Mouse (Mus musculus): ENCODE data around the gene Zfp408. TPM values are rescaled to one million over a fixed set of nuclear protein-coding genes. Genes with fewer than 3 reads are reported as not detected.
"Not testable (repeated sequence)": the region's sequence is repeated elsewhere in the genome, so short reads cannot be mapped to it uniquely, and the experiment has no call there.

Zfp408 gene
- total RNA-seq, 2 experiments from 2014 or later = 3.6 to 7.1 TPM

DNA sequence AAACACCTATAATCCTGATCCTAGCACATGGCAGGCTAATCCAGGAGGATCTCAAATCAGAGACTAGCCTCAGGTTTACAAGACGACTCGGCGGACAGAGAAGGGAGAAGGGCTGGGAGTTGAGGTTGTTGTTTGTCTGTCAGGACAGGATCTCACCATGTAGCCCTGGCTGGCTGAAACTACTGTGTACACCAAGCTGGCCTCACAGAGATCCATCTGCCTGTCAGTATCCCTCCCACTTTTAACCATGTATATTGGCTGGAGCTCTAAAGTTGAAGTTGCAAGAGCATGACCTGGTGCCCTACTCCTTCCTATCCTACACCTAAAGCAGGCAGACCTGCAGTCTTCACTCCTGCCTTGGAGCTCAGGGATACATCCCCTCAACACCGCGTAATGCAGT lies 27.2 kb downstream of the Zfp408 start:
- ATAC-seq (ENCODE audit: poor library complexity, severe bottlenecking) = no peak

DNA sequence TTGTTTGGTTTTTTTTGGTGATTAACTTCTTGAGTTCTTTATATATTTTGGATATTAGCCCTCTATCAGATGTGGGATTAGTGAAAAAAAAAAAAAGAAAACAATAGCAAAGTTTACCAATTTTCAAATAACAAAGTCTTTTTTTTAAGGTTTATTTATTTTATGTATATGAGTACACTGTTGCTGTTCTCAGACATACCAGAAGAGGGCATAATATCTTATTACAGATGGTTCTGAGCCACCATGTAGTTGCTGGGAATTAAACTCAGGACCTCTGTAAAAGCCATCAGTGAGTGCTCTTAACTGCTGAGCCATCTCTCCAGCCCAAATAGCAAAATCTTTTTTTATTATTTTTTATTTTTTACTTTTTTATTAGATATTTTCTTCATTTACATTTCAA lies 40.2 kb downstream of the Zfp408 start:
- not testable (repeated sequence) for ATAC-seq (ENCODE audit: poor library complexity, severe bottlenecking)

GRCm38 (mm10) chr2:91602389-91602788 lies 47.2 kb downstream of the Zfp408 start:
- ATAC-seq (ENCODE audit: poor library complexity, severe bottlenecking) = no peak

GRCm38 (mm10) chr2:91600475-91600874 lies 49.1 kb downstream of the Zfp408 start:
- ATAC-seq (ENCODE audit: poor library complexity, severe bottlenecking) = no peak

Other genes with a start within 250 kb of the Zfp408 start
- gene 1110051M20Rik, start 205.1 kb downstream of the Zfp408 start, total RNA-seq (2015) = 2.0 and 4.2 TPM in 2 replicates
- 1.7 and 3.2 TPM in 2 replicates for gene 1110051M20Rik, start 205.1 kb downstream of the Zfp408 start, total RNA-seq (2017)
- gene Lrp4, start 192.3 kb downstream of the Zfp408 start, total RNA-seq (2015) = 1.0 and 1.1 TPM in 2 replicates
- 1.9 and 2.7 TPM in 2 replicates for gene Lrp4, start 192.3 kb downstream of the Zfp408 start, total RNA-seq (2017)
- 80.5 and 83.5 TPM in 2 replicates for gene Ckap5, start 123.0 kb downstream of the Zfp408 start, total RNA-seq (2015)
- gene Ckap5, start 123.0 kb downstream of the Zfp408 start, total RNA-seq (2017) = 94.2 and 101 TPM in 2 replicates
- gene F2, start 13.4 kb downstream of the Zfp408 start, total RNA-seq (2015) = not detected in 2 replicates
- not detected in 2 replicates for gene F2, start 13.4 kb downstream of the Zfp408 start, total RNA-seq (2017)
- 92.0 and 93.7 TPM in 2 replicates for gene Arhgap1, start 69 bp upstream of the Zfp408 start, total RNA-seq (2015)
- 78.5 and 86.1 TPM in 2 replicates for gene Arhgap1, start 69 bp upstream of the Zfp408 start, total RNA-seq (2017)
- gene Atg13, start 60.8 kb upstream of the Zfp408 start, total RNA-seq (2015) = 22.9 and 25.0 TPM in 2 replicates
- gene Atg13, start 60.8 kb upstream of the Zfp408 start, total RNA-seq (2017) = 7.6 and 7.8 TPM in 2 replicates
- gene Harbi1, start 61.1 kb upstream of the Zfp408 start, total RNA-seq (2015) = 2.6 and 5.8 TPM in 2 replicates
- 7.7 and 9.3 TPM in 2 replicates for gene Harbi1, start 61.1 kb upstream of the Zfp408 start, total RNA-seq (2017)
- gene Ambra1, start 80.3 kb upstream of the Zfp408 start, total RNA-seq (2015) = 22.4 and 24.9 TPM in 2 replicates
- 15.1 and 37.9 TPM in 2 replicates for gene Ambra1, start 80.3 kb upstream of the Zfp408 start, total RNA-seq (2017)